Mouse (Mus musculus) brain, embryonic 18.5 days (tissue): ENCODE measurements around the gene Efna1.

Source experiments
- DNase-seq: peaks from one replicate; pipeline ENCODE4 v3.0.0-alpha.2; 2012; ENCODE audit warnings: low read depth, low spot score

Efna1 gene

GRCm38 (mm10) chr3:89244982-89245687 lies 35.8 kb downstream of the Efna1 start:
- peak; percentile 67 for DNase-seq

- no peak for DNase-seq
These were observed 36.6 kb downstream of the Efna1 start for GRCm38 (mm10) chr3:89244158-89244981.

- no peak for DNase-seq
These were observed 37.3 kb downstream of the Efna1 start for GRCm38 (mm10) chr3:89243609-89244008.

- no peak for DNase-seq
These were observed 38.5 kb downstream of the Efna1 start for GRCm38 (mm10) chr3:89242331-89242895.

- no peak for DNase-seq
These were observed 42.4 kb downstream of the Efna1 start for GRCm38 (mm10) chr3:89238494-89238893.

GRCm38 (mm10) chr3:89237682-89238081 lies 43.3 kb downstream of the Efna1 start:
- DNase-seq: no peak

- no peak for DNase-seq
These were observed 44.4 kb downstream of the Efna1 start for GRCm38 (mm10) chr3:89236516-89236915.

- no peak for DNase-seq
These were observed 47.3 kb downstream of the Efna1 start for GRCm38 (mm10) chr3:89233562-89234110.

GRCm38 (mm10) chr3:89232614-89233013 lies 48.3 kb downstream of the Efna1 start:
- DNase-seq: no peak

GRCm38 (mm10) chr3:89231772-89232275 lies 49.1 kb downstream of the Efna1 start:
- no peak for DNase-seq

GRCm38 (mm10) chr3:89231345-89231744 lies 49.6 kb downstream of the Efna1 start:
- no peak for DNase-seq

GRCm38 (mm10) chr3:89230561-89230960 lies 50.4 kb downstream of the Efna1 start:
- DNase-seq: no peak

- no peak for DNase-seq
These were observed 51.7 kb downstream of the Efna1 start for GRCm38 (mm10) chr3:89229276-89229675.

GRCm38 (mm10) chr3:89228836-89229235 lies 52.1 kb downstream of the Efna1 start, which contains the start of gene Muc1:
Gene Muc1 (plus strand): TSS chr3:89229057.
- DNase-seq: no peak

- DNase-seq: no peak
These were observed 52.8 kb downstream of the Efna1 start for GRCm38 (mm10) chr3:89228180-89228549.

GRCm38 (mm10) chr3:89227307-89228179 lies 53.4 kb downstream of the Efna1 start:
- peak; percentile 86 for DNase-seq

GRCm38 (mm10) chr3:89226900-89227299 lies 54.0 kb downstream of the Efna1 start, which contains the start of gene Mtx1:
Gene Mtx1 (minus strand): TSS chr3:89227088.
- DNase-seq: no peak

- no peak for DNase-seq
These were observed 54.6 kb downstream of the Efna1 start for GRCm38 (mm10) chr3:89226361-89226760.

GRCm38 (mm10) chr3:89225918-89226317 lies 55.0 kb downstream of the Efna1 start:
- peak; percentile 54 for DNase-seq

GRCm38 (mm10) chr3:89225321-89225815 lies 55.6 kb downstream of the Efna1 start:
- DNase-seq: no peak

GRCm38 (mm10) chr3:89224796-89225195 lies 56.1 kb downstream of the Efna1 start:
- DNase-seq: no peak
